Mouse (Mus musculus) kidney, postnatal 0 days (tissue): ENCODE data around the gene Aes. TPM values are rescaled to one million over a fixed set of nuclear protein-coding genes. Genes with fewer than 3 reads are reported as not detected.

ENCODE experiments used
- ATAC-seq: fragments of 200-750 bp; cut with Nextera tagmentation; replicated peaks from 2 replicates; pipeline ENCODE4 v1.8.0; 2017; ENCODE audit warnings: low read depth, moderate number of reproducible peaks, moderate TSS enrichment, moderate library complexity; ENCODE audit not compliant: low FRiP score
- DNase-seq: peaks from one replicate; pipeline ENCODE4 v3.0.0-alpha.2; 2016; ENCODE audit warnings: low spot score
- H3K27ac ChIP-seq: fragments of 300-500 bp; sonication (generic); 2 replicates; pipeline ENCODE4 v1.5.1; 2014; ENCODE audit warnings: mild to moderate bottlenecking
- H3K27me3 ChIP-seq: fragments of 300-500 bp; sonication (generic); 2 replicates; pipeline ENCODE4 v1.6.1; 2014; ENCODE audit warnings: low read length, mixed read lengths; ENCODE audit not compliant: insufficient read depth
- H3K36me3 ChIP-seq: fragments of 300-500 bp; sonication (generic); 2 replicates; pipeline ENCODE4 v1.6.1; 2014; ENCODE audit warnings: low read length, mixed read lengths; ENCODE audit not compliant: insufficient read depth
- H3K4me1 ChIP-seq: fragments of 300-500 bp; sonication (generic); replicated peaks from 2 replicates; pipeline ENCODE4 v1.6.1; 2014; ENCODE audit warnings: antibody characterized with exemption, low read length, mixed read lengths; ENCODE audit not compliant: insufficient read depth
- H3K4me2 ChIP-seq: fragments of 300-500 bp; sonication (generic); 2 replicates; pipeline ENCODE4 v1.6.1; 2014; ENCODE audit warnings: mild to moderate bottlenecking, low read length, moderate library complexity, mixed read lengths
- H3K4me3 ChIP-seq: fragments of 300-500 bp; sonication (generic); replicated peaks from 2 replicates; pipeline ENCODE4 v1.5.1; 2014; ENCODE audit warnings: low read depth, low read length
- H3K9ac ChIP-seq: fragments of 300-500 bp; sonication (generic); 2 replicates; pipeline ENCODE4 v1.6.1; 2014; ENCODE audit warnings: low read depth, low read length
- H3K9me3 ChIP-seq: fragments of 300-500 bp; sonication (generic); replicated peaks from 2 replicates; pipeline ENCODE4 v1.6.1; 2016; ENCODE audit warnings: low read length, inconsistent platforms, mixed read lengths
- CTCF ChIP-seq: IDR thresholded peaks from 2 replicates; pipeline ENCODE4 v1.5.1; 2016; ENCODE audit warnings: antibody characterized with exemption, low read depth, mild to moderate bottlenecking, moderate library complexity
- WGBS: fragments of 180-500 bp; shearing (Covaris S2); extraction: QIAGEN DNeasy Blood & Tissue Kit; methylation state at CpG from one replicate; pipeline ENCODE4 v1.1.7; 2014; 5-methylcytosine and 5-hydroxymethylcytosine counted together
- polyA plus RNA-seq: library from polyadenylated mRNA; unstranded; fragments of >200 nt; fragmentation: Nextera tagmentation; extraction: Ambion mirVana; gene quantifications from 2 replicates; pipeline ENCODE4 v1.2.1, GENCODE M21; 2015

Aes gene
- polyA plus RNA-seq, 1 experiment from 2014 or later, result 582 TPM

- H3K9ac ChIP-seq, result peak within 1 kb of the TSS; percentile 57
- DNase-seq, result peak; percentile 51
- 26% methylated on average over 10 of the region's 10 CpGs for WGBS
These were observed 15.1 kb downstream of the Aes start, which contains the start of gene Tle2 for GRCm38 (mm10) chr10:81574081-81575056. Gene Tle2, plus strand, starts transcription at chr10:81574561.

GRCm38 (mm10) chr10:81575208-81575631 is 15.9 kb downstream of the Aes start:
- peaks cover 26% of the 10 kb centered on the region for H3K4me1 ChIP-seq
- H3K9ac ChIP-seq, result peak overlapping the region; percentile 57
- H3K27ac ChIP-seq, result peak overlapping the region; percentile 47; the same call in 1 of the 2 replicates
- H3K27me3 ChIP-seq, result 0 out of 2 replicates have a peak, but pooled peaks cover 6% of the 10 kb centered on the region
- H3K4me2 ChIP-seq, result peak overlapping the region; percentile 75
- no peaks in the 10 kb centered on the region for H3K9me3 ChIP-seq
- TF ChIP-seq CTCF, result no peak
- under 1% methylated on average over 22 of the region's 30 CpGs for WGBS
- DNase-seq, result peak; percentile 38
- peak overlapping the region; percentile 47 for H3K4me3 ChIP-seq
- ATAC-seq, result no peak
- H3K36me3 ChIP-seq, result peaks cover 4% of the 10 kb centered on the region; the same call in 1 of the 2 replicates

More at GRCm38 (mm10) chr10:81574081-81575056, 15.1 kb downstream of the Aes start, which contains the start of gene Tle2:
- H3K4me2 ChIP-seq, result peak within 1 kb of the TSS; percentile 75
- peak within 1 kb of the TSS; percentile 47; the same call in 1 of the 2 replicates for H3K27ac ChIP-seq
- no peak for TF ChIP-seq CTCF
- peak within 1 kb of the TSS; percentile 47 for H3K4me3 ChIP-seq
- H3K36me3 ChIP-seq, result peaks cover 4% of the 10 kb centered on the region; the same call in 1 of the 2 replicates
- peaks cover 24% of the 10 kb centered on the region for H3K4me1 ChIP-seq
- no peaks in the 10 kb centered on the region for H3K9me3 ChIP-seq
- ATAC-seq, result no peak
- H3K27me3 ChIP-seq, result 0 out of 2 replicates have a peak, but pooled peaks cover 6% of the 10 kb centered on the region

DNA sequence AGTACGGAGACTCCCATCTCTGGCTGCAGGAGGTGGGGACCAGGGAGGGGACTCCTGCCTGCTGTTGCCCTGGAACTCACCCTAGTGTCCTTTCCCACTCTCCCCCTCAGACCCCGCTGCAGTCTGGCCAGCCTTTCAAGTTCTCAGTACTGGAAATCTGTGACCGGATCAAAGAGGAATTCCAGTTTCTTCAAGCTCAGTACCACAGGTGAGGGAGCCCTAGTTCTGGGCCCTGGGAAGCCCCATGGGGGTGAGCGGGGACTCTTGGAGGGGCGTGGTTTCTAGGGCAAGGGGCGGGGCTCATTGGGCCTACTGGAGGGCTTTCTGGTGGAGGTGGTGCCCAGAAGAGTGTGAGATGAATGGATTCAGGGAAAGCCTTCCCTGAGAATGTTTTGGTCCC is 16.4 kb downstream of the Aes start:
- peaks cover 4% of the 10 kb centered on the region; the same call in 1 of the 2 replicates for H3K36me3 ChIP-seq
- H3K9me3 ChIP-seq, result no peaks in the 10 kb centered on the region
- no peak for TF ChIP-seq CTCF
- H3K9ac ChIP-seq, result peak overlapping the region; percentile 57
- H3K27me3 ChIP-seq, result 0 out of 2 replicates have a peak, but pooled peaks cover 6% of the 10 kb centered on the region
- DNase-seq (no peak), ATAC-seq (no peak)
- peak overlapping the region; percentile 47 for H3K4me3 ChIP-seq
- 2% methylated on average over 6 of the region's 6 CpGs for WGBS
- peaks cover 30% of the 10 kb centered on the region for H3K4me1 ChIP-seq
- peak overlapping the region; percentile 47; the same call in 1 of the 2 replicates for H3K27ac ChIP-seq
- H3K4me2 ChIP-seq, result peak overlapping the region; percentile 75

DNA sequence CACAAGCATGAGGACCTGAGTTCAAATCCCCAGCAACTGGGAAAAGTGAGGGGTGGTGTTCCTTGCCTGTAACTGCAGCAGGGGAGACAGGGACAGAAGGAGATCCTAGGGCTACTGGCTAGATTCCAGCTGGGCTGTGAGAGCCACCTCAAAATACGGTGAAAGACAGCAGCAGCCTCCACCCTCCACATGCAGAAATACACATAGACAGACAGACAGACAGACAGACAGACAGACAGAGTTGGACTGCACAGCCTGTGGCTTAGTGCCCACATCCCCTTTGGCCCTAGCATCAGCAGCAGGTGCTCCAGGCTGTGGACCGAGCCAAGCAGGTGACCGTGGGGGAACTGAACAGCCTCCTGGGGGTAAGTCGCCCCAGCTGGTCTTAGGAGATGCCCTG is 20.7 kb downstream of the Aes start:
- Histone ChIP-seq H3K27me3 (no peaks in the 10 kb centered on the region), H3K36me3 (peaks cover 4% of the 10 kb centered on the region; the same call in 1 of the 2 replicates), H3K9me3 (no peaks in the 10 kb centered on the region), H3K4me2 (peak overlapping the region; percentile 19; the same call in 1 of the 2 replicates), H3K4me1 (peaks cover 14% of the 10 kb centered on the region; the same call in 1 of the 2 replicates), H3K27ac (no peak overlapping the region), H3K9ac (no peak overlapping the region), H3K4me3 (no peak overlapping the region)
- no peak for ATAC-seq
- no peak for TF ChIP-seq CTCF
- 33% methylated on average over 4 of the region's 4 CpGs for WGBS
- no peak for DNase-seq

DNA sequence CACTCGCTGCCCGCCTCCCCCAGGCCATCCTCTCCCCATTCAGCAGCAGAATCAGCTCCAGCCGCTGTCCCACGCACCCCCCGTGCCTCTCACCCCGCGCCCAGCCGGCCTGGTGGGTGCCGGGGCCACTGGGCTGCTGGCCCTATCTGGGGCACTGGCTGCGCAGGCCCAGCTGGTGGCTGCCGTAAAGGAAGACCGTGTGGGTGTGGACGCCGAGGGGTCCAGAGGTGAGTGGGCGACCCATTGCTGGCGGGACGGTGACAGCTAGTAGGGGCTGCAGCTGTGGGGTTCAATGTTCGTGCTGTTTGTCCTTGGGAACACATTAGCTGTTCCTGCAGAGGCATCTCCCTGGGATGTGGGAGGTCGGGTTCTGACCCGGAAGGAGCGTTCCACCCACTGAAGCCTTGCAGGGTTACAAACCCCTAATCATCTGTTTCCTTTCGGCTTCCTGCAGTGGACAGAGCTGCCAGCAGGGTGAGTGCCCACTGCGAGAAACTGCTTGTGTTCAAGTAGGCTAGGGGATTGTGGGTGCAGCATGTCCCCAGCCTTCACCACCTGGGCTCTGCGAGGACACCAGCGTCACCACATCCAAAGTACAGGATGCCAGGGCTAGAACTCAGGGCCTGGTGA is 21.3 kb downstream of the Aes start:
- TF ChIP-seq CTCF, result peak; percentile 60
- Histone ChIP-seq H3K27me3 (no peaks in the 10 kb centered on the region), H3K9me3 (no peaks in the 10 kb centered on the region), H3K9ac (no peak overlapping the region), H3K27ac (no peak overlapping the region), H3K4me1 (peaks cover 10% of the 10 kb centered on the region; the same call in 1 of the 2 replicates), H3K36me3 (peaks cover 4% of the 10 kb centered on the region; the same call in 1 of the 2 replicates), H3K4me3 (no peak overlapping the region), H3K4me2 (peak overlapping the region; percentile 19)
- peak; percentile 74 for DNase-seq
- 28% methylated on average over 25 of the region's 25 CpGs for WGBS
- ATAC-seq, result peak; percentile 42

- WGBS, result 53% methylated on average over 6 of the region's 6 CpGs
- ATAC-seq, result peak; percentile 19; the same call in 1 of the 2 replicates
These were observed 24.1 kb downstream of the Aes start for GRCm38 (mm10) chr10:81583347-81583746.

More at GRCm38 (mm10) chr10:81583347-81583746, 24.1 kb downstream of the Aes start:
- DNase-seq, result peak; percentile 45
- H3K27me3 ChIP-seq, result no peaks in the 10 kb centered on the region
- no peak overlapping the region for H3K4me3 ChIP-seq
- H3K36me3 ChIP-seq, result peaks cover 11% of the 10 kb centered on the region
- TF ChIP-seq CTCF, result no peak
- H3K27ac ChIP-seq, result no peak overlapping the region
- peaks cover 8% of the 10 kb centered on the region; the same call in 1 of the 2 replicates for H3K4me1 ChIP-seq
- no peak overlapping the region for H3K4me2 ChIP-seq
- H3K9me3 ChIP-seq, result no peaks in the 10 kb centered on the region
- H3K9ac ChIP-seq, result no peak overlapping the region
